Mouse (Mus musculus): ENCODE measurements around the gene Ranbp1.
A peak's percentile ranks its signal among the peaks of the same experiment; 100 is the strongest.

Ranbp1 gene

DNA sequence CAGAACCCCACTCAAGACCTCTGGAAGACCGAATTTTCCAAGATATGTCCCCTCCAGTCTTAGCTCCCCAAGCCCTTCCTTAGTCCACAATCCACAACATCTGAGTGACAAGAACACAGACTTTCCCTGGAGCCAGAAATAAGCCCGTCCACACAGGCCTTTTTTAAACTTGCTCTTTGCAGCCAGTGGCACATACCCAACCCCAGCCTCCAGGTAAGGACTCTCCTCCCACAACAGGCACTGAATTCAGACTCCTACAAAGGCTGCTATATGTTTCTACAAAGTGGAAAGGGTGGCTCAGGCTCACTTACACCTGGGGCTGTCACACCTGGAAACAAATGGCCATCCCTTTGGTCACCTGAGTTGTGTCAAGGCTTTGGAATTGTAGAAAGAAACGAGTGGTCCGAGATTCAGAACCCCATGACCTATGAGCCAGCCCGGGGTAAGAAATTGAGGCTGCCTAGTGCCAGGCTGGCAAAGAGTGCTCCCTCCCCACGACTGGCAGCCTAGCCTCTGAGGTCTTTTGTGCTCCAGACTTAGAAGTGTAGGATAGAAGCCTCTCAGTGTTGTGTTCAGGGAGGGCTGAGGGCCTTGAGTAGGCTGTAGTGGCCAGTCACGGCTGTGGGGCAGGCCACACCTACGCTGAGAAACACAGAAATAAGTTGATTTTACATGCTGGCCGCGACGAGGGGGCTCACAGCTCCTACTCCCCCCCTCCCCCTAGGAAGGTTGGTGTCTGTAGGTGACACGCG, 14.4 kb downstream of the Ranbp1 start:
- peak; percentile 28 for DNase-seq

DNA sequence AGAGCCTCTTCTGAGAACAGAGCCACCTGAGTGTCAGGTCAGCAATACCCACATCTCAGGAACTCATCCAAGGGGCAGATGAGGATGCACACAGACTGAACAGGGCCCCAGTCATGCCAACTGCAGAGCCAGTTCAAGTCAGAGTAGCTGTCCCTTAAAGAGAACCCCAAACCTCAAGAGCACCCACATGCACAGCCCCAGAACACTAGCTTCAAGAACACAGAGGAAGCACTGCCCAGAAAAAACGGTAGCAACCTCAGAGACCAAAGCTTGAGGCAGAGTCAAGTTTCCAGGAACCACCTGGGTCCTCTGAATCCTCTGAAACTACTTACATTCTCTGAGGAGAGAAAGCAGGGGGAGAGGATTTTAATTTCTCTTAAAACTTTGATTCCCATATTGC, 15.1 kb downstream of the Ranbp1 start:
- DNase-seq = no peak

DNA sequence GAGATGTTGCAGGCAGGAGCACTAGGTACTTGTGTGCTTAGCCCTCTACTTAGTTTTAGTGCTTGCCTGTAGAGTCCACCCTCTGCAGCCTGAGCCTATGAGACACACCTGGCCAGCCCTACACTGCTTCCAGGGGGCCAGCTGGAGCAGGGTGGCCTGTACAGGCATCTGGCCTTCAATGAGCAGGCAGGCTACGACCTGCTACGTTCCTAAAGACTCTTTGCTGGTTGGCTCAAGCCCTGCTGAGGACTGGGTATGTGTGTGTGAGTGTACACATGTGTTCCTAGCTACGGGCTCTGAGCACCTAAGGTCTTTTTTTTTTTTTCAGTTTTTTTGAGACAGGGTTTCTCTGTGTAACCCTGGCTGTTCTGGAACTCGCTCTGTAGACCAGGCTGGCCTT, 17.1 kb downstream of the Ranbp1 start:
- no peak for DNase-seq

DNA sequence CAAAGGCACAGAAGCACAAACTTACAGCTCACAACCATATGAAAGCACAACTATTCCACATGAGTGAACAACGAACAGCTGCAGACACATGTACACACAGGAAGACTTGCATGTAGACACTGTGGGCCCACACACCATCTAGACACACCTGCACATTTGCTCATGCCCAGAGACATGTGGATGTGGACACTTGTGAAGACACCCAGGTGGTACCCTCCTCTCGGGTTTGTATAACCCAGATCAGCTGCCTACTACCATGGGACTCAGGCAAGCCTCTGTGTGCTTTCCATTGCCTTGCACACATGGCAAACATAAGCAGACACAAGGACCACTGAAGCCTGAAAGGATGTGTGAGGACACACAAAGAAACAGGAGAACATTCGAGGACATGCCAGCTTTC, 17.5 kb downstream of the Ranbp1 start:
- DNase-seq = no peak

DNA sequence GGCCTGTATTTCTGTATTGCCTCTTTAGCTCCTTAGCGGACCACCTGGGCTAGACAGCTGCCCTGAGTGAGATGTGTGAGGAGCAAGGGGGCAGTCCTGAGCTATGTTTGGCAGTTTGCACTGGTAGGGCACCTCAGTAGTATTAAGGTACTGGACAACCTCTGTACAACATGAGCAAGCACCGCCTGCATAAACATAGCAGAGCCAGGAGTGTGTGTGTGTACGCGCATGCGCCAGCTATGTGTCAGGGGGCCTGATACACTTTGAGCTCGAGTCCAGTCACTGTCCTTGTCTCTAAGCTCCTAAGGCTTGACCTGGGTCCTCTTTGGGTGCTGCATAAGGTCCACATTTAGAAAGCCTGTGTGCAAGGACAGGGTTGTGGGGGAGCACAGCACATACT, 17.9 kb downstream of the Ranbp1 start:
- no peak for DNase-seq

DNA sequence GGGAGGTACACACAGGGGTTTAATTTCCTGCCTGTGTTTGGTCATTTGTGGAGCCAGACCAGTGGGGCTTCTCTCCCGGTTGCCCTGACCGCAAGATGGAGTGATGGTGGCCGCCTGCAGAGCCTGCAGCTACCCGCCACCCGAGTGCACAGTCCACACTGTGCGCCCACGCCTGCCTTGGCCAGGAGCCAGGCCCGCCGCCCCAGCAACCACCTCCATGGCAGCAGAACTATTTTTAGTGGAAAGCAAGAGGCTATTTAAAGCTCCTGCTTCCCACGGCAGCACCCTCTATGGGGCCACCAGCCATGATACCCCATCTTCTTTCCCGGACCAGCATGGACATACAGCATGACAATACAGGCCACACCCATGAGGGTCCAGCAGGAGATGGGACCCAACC, 18.9 kb downstream of the Ranbp1 start:
- peak; percentile 40 for DNase-seq

DNA sequence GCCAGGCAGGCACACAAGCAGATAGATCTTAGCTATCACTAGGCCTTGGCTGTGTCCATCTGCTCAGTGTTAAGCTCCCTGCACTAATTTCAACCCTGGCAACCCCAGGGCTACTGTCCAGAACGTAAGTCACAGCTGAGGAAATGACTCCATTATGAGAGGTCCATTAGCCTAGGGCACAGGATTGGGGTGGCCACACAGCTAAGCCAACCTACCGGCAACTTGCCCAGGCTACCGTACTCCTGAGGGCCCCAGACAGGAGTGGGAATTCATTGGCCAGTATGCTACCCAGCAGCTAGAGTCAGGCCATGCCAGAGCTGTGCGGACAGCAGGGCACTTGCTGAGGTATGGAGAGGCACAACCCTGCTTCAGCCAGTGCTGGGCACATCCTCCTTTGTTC, 19.7 kb downstream of the Ranbp1 start:
- DNase-seq = no peak

DNA sequence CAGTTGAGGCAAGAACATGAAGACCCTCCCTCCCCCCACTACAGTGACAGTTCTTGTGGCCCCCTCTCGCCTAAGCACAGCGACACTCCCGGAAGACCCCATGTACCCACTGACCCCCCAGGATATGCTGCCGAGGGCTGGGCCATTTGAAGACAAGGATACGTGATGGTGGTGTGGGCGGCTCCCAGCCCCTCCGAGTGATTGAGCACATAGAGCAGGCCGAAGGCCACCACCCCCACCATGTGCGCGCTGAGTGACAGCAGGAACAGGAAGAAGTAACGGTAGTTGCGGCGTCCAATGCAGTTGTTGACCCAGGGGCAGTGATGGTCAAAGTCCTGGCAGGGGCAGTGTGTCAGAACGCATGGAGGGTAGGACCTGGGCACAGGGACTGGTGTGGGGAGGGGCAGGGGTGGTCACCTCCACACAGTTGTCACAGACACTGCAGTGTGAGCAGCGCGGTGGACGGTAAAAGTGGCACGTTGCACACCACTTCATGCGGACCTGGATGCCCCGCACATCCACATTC, 20.6 kb downstream of the Ranbp1 start:
- DNase-seq = no peak

DNA sequence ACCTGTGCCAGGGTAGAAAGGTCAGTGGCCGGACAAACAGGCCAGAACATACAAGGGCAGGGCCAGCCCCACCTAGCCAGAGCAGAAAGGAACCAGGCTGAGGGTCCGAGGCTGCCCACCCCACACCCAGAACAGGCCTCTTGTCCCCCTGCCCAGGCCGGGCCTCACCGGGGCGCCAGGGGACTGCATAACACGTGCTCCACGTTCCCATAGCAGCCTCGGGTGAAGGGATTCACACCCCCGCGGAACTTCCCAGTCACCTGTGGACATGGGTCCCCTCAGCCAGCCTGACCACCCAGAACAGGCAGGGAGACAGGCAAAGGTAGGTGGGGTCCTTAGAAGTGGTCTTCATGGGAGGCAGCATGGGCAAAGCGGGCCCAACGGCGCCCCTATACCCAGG, 21.3 kb downstream of the Ranbp1 start:
- DNase-seq = no peak

DNA sequence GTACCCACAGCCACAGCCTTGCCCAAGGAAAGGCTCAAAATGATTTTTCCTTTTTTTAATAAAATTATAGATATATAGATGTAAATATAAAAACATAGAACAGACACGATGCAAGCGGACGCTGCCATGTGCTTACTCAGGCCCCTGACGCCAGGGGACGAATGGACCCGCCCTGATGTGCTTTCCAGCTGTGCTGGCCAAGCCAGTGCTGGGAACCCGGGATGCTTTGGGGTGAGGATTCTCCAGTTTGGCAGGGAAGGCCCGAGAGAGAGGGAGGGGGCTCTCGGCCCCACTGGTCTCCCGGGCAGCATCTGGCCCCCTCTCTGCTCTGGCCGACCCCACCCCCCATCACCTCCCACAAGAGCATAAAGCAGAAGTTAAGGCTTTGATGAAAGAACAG, 26.3 kb downstream of the Ranbp1 start:
- no peak for DNase-seq

DNA sequence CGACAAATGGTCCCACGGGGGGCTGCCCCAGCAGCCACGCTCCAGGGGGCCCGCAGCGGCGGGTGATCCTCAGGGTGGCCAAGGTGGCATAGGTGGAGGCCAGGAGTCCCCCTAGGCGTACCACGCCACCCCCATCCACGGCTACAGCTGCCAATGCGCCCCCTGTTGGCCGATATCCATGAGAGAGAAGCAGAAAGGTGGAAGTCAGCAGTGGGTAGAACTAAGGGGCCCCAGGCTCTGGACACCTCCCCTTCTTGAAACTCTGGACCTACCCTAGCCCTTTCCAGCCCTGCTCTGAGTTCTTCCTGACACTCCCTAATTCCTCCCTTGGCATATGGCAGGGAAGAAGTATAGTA, 27.0 kb downstream of the Ranbp1 start:
- no peak for DNase-seq

DNA sequence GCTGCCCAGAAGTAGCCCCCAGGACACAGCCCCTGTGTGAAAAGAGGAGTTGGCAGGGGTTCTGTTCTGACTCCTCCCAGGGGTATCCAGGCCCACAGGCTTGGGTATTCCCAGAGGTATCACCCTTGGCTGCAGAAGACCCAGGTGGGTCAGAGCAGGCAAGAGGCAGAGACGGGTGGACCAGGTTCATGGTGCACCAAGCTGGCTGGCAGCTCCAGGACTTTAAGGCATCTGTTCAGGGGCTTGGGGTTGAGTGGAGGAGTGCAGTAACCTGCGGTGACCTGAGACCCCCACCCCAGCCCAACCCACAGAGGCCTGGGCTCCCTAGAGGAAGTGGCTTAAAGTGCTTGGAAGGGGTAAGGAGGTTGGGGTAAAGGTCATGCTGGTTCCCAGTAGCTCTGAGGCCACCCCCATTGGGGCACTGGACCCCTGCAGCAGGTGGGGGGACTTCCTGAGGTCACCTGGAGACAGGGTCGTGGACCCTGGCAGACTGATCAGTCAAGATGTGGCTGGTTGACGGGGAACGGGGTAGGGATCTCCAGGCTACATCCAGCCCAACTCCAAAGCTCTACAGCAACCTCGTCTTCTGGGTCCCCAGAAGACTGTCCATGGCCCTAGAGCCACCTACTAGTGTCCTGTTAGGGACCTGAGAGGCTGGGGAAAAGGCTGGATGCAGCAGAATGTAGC, 27.5 kb downstream of the Ranbp1 start:
- DNase-seq = no peak

DNA sequence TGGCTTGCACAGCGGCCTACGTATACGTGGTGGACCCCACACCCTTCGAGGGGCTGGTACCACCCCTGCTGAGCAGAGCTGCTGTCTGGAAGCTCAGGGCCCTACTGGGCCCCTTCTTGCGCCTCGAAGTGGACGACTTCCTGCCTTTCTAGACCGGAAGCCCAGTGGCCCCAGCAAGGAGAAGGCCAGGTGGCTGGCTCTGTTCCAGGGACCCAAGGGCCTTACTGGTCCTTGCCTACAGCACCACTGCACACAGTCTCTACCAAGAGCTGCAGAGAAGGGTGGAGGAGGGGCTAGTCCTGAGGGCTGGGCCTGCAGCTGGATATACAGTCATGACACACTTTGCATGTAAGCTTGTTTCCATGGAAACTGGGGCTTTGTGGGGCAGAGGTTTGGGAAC, 28.5 kb downstream of the Ranbp1 start:
- DNase-seq = peak; percentile 64

DNA sequence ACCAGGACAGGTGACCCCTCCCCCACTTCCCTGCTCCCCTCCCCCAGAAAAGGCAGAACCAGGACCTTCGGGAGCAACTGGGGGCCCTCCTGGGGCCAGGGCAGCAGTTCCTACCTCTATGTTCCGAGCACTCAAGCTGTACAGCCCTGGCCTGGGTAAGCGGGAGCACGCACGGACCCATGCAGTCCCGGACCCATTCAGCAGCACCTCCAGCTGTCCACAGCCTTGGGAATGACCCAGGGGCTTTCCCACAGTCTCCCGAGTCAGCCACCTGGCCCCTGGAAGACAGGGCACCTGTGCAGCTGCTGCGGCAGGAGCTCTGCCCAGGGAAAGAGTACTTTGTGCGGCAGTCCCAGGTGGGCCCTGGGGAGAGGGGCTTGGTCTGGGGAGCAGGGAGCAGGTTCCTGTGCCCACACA, 29.9 kb downstream of the Ranbp1 start:
- no peak for DNase-seq

DNA sequence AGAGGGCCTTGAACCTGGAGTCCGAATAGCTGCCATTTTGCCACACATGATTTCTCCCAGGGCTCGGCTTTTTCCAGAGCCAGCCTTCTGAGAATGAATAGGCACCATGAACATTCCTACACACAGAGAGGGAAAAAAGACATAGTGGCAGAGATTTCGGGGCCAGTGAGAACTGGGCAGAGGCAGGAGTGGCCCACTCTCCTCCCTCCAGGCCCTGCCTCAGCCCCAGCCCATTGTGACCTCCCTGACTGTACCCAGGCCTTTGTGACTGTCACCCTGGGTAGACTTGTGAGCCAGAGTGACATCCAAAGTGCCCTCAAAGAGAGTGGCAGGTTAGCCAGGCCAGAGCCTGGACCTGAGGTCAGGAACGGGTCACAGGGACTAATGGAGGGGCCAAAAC, 31.0 kb downstream of the Ranbp1 start, which contains the start of gene Ccdc188:
TSS of gene Ccdc188 (plus strand) at position 301 of the 400 bp plus-strand sequence.
- no peak for DNase-seq

DNA sequence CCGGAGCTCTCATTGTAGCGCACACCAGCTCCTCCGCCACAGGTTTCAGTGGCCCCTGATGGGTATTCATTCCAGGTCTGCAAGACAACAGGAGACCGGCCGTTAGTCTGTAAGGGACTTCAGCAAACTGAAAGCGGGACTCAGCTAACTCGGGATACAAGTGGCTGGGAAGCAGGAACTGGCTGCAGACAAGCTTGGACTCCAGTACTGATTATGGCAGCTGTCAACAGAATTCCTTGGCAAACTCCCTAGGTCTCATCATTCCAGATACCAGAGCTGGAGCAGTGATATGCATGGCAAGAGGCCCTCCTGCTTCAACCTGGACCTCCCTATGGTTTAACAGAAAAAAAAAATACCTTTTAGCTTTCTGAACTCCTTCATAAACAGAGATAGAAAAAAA, 33.7 kb downstream of the Ranbp1 start:
- no peak for DNase-seq

DNA sequence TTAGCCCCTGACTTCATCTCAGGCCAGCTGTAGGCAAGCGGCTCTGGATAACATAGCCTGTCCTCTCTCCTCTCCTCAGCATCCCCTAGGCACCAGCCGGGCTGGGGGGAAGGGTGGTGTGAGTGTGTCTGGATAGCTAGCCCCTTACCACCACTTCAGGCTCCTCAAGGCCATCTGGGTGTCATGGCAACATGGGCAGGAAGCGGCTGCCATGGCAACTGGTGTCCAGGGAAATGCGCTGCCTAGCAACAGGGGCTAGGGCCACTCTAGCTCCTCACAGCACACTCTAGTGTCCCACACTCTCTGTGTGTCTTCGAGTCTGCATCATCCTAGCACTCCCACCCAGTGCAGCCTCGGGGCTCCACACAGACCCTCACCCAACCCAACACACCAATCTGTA, 34.8 kb downstream of the Ranbp1 start:
- no peak for DNase-seq

DNA sequence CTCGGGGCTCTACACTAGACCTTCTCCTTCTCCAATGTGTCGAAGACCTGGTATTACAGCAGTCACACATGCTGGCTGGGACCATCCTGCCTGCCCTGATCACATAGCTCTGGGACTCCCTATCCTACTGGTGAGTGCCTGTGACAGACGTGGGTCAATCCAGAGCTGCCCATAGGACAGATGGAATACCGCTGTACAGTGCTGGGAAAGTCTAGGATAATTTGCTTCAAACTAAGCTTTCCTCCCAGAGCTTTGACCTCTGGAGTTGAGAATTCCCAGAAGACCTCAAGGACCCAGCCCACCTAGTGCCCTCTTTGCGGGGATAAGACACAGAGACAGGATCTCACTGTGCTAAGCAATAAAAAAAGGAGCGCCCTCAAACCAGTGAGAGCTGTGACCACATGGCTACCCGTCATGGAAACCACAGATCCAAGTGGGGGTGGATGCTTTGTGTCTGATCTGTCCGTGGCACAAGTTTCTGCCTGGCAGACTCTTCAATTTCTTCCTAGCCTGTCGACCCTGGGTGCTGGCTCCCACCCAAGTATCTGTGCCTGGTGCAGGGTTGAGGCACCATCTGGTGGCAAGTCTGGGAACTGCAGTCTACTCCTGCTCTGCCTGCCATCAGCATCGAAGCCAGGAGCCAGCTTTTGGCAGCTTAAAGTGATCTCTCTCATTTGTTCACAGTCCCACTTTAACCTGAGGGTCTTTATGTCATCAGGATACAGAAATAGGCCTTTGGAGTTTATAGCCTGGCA, 36.9 kb downstream of the Ranbp1 start:
- peak; percentile 95 for DNase-seq

DNA sequence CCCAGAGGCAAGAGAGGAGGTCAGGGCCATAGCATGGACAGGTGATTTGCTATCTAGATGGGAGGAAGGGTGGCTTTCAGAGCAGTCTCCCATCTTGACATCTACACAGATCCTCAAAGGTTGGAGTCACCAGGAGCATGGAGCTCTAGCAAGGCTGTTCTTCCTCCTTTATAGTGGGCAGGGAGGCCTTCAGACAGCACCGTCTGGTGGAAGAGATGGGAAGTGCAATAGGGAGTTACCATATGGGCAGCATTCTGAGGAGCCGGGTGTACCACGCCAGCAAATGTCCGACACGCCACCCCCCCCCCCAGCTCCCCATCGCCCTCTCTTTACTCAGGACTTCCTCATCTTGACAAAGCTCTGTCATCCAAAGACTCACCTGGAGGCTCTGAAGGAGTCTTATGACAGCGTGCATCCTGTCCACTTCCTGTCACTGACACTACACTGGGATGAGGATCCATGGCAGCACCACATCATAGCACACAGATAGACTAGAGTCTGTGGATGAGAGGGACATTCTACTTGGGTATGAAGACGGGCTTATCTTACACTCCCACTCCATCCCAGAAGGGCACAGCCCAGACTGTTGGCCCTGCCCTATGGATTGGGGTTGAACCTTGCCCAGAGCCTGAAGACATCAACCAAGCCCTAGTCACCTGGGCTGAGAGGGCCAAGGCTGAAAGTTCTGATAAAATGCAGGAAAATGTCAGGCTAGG, 37.7 kb downstream of the Ranbp1 start:
- DNase-seq = peak; percentile 82

DNA sequence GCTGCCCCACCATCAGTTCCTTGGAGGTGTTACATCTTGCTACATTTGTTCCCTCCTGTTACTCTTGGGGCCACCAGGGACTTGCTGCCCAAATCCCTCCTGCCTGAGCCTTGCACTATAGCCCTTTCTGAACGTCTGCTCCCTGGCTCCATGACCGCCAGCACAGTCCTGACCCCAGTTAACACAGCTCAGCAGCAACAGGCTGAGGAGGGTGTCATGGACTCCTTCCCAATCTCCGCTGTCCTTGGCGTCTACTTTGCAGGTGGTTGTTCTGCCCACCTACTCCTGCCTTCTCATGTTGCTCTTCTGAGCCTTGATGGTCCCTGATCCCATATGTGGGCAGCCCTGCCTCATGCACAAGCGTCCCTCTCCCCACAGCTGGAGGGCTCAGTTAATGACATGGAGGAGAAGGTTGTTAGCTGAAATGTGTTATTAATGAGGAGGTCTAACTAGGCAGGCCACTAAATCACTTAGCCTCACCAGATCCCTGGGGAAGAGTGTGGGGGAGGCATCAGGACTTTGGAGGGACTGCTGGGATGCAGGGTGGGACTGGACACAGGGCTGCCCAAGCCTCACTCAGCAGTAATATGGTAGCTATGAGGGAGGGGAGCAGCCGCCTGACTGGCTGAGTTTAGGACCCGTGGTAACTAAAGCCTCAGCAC, 45.0 kb downstream of the Ranbp1 start:
- no peak for DNase-seq

DNA sequence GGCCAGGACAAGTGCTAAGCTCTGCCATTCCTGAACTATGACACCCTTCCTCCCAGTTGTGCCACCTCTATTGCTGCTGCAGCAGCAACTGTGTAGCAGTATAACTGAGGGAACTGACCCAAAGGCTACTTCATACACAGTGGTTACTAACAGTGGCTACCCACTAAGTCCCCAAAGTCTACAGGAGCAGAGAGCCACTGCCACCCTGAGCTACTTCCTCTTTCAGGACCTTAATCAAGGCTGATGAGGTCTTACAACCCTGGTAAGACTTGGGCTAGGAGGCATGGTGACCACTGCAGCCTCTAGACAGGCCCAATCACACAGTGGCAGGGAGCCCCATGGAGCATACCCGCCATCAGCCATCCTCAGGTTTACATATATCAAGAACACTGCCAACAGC, 46.5 kb downstream of the Ranbp1 start:
- DNase-seq = no peak

DNA sequence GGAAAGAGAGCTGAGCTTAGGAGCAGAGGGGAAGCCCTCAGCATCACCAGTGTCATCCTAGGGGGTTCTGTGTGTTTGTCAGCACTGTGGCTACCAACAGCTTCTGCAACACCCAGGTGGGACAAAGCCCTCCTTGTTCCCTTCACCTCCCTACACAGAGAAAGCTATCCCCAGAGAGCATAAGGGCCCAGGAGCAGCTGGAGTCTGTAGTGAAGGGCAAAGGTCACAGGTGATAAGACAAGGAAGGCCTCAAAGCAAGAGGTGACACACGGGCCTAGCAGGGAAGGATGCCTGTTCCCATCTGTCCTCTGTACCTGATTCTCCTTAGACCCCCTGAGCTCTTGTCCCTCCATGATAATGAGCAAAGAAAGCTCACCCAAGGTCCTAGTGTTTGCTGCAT, 46.9 kb downstream of the Ranbp1 start:
- no peak for DNase-seq

DNA sequence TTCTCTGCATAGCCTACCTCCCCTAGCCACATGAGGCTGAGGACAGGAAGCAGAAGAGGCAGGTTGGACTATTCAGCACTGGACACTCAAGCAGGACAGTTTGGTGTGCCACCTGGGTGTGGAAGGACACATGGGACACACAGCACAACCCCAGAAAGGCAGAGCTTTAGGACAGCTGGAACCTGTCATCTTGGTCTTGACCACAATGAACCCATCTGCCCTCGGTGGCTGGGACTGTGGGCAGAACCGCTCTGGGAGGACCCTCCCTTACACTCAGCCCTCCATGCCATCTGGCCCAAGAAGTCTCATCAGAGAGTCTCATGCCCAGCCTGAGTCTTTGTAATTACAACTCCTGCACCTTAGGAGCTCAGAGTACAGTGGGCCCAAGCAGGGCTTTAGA, 48.5 kb downstream of the Ranbp1 start:
- no peak for DNase-seq

Measured in kidney, postnatal 10 days (tissue).